Mouse (Mus musculus) kidney, postnatal 36 days (tissue): Measurements from ENCODE around the gene Zbtb38.

Source experiments
- DNase-seq, 2 experiments: peaks; one replicate each; pipeline ENCODE4 v3.0.0; 2021 to 2022; ENCODE audit warnings: mixed read lengths in 2 of 2

The Zbtb38 gene

GRCm38 (mm10) chr9:96752603-96753114 lies at the start of gene Zbtb38:
Gene Zbtb38, minus strand, starts transcription at chr9:96752831.
- DNase-seq = peak; percentile 84 to 90

GRCm38 (mm10) chr9:96800131-96800825 lies 47.6 kb upstream of the Zbtb38 start:
- no peak for DNase-seq

- DNase-seq = no peak
Observed at GRCm38 (mm10) chr9:96797311-96797710, 44.7 kb upstream of the Zbtb38 start.

GRCm38 (mm10) chr9:96795399-96795928 lies 42.8 kb upstream of the Zbtb38 start:
- DNase-seq = peak in 1 of 2 experiments; percentile 39

- no peak for DNase-seq
Observed at GRCm38 (mm10) chr9:96794601-96795000, 42.0 kb upstream of the Zbtb38 start.

GRCm38 (mm10) chr9:96792543-96792942 lies 39.9 kb upstream of the Zbtb38 start:
- no peak for DNase-seq

- DNase-seq = peak in 1 of 2 experiments; percentile 39
Observed at GRCm38 (mm10) chr9:96790389-96791007, 37.9 kb upstream of the Zbtb38 start.

- DNase-seq = no peak
Observed at GRCm38 (mm10) chr9:96789906-96790305, 37.3 kb upstream of the Zbtb38 start.

GRCm38 (mm10) chr9:96787797-96788196 lies 35.2 kb upstream of the Zbtb38 start:
- DNase-seq = peak; percentile 42 to 76

GRCm38 (mm10) chr9:96785871-96786342 lies 33.3 kb upstream of the Zbtb38 start:
- DNase-seq = peak; percentile 24 to 53

- DNase-seq = no peak
Observed at GRCm38 (mm10) chr9:96785187-96785586, 32.6 kb upstream of the Zbtb38 start.

GRCm38 (mm10) chr9:96783667-96784066 lies 31.0 kb upstream of the Zbtb38 start:
- DNase-seq = no peak

GRCm38 (mm10) chr9:96783258-96783657 lies 30.6 kb upstream of the Zbtb38 start:
- no peak for DNase-seq

GRCm38 (mm10) chr9:96782062-96782461 lies 29.4 kb upstream of the Zbtb38 start:
- DNase-seq = no peak

GRCm38 (mm10) chr9:96773146-96773545 lies 20.5 kb upstream of the Zbtb38 start:
- peak in 1 of 2 experiments; percentile 51 for DNase-seq

- no peak for DNase-seq
Observed at GRCm38 (mm10) chr9:96770443-96770842, 17.8 kb upstream of the Zbtb38 start.

- DNase-seq = peak in 1 of 2 experiments; percentile 8
Observed at GRCm38 (mm10) chr9:96769651-96770050, 17.0 kb upstream of the Zbtb38 start.

- DNase-seq = no peak
Observed at GRCm38 (mm10) chr9:96767874-96768273, 15.2 kb upstream of the Zbtb38 start.

- no peak for DNase-seq
Observed at GRCm38 (mm10) chr9:96766078-96766477, 13.4 kb upstream of the Zbtb38 start.

- DNase-seq = no peak
Observed at GRCm38 (mm10) chr9:96765410-96765809, 12.8 kb upstream of the Zbtb38 start.

- DNase-seq = no peak
Observed at GRCm38 (mm10) chr9:96763847-96764631, 11.4 kb upstream of the Zbtb38 start.

- no peak for DNase-seq
Observed at GRCm38 (mm10) chr9:96763025-96763424, 10.4 kb upstream of the Zbtb38 start.
